Mouse (Mus musculus) bone marrow, adult 2 months (tissue): ENCODE measurements around the gene Gm45062. TPM values are rescaled to one million over a fixed set of nuclear protein-coding genes. Genes with fewer than 3 reads are reported as not detected.

ENCODE experiments used
- H3K27ac ChIP-seq: fragments of 200-500 bp; 2 replicates; pipeline ENCODE4 v1.5.1; 2012; ENCODE audit warnings: low read depth, mild to moderate bottlenecking, control low read depth, inconsistent platforms, low read length; ENCODE audit not compliant: control insufficient read depth, poor library complexity, insufficient read depth
- H3K4me1 ChIP-seq: fragments of 200-500 bp; 2 replicates; pipeline ENCODE4 v1.6.1; 2011; ENCODE audit warnings: low read length; ENCODE audit not compliant: control insufficient read depth, insufficient read depth
- H3K4me3 ChIP-seq: fragments of 200-500 bp; replicated peaks from 2 replicates; pipeline ENCODE3; 2011; ENCODE audit warnings: mild to moderate bottlenecking, low read depth, low read length, control low read depth; ENCODE audit not compliant: control insufficient read depth
- CTCF ChIP-seq: fragments of 200-500 bp; IDR thresholded peaks from 2 replicates; pipeline ENCODE4 v1.5.1; 2011; ENCODE audit warnings: low read length, control low read depth; ENCODE audit not compliant: control insufficient read depth, insufficient read depth
- POLR2A ChIP-seq: fragments of 200-500 bp; IDR thresholded peaks from 2 replicates; pipeline ENCODE4 v1.6.1; 2011; ENCODE audit warnings: low read depth, mild to moderate bottlenecking, control low read depth, low read length, borderline replicate concordance; ENCODE audit not compliant: control insufficient read depth
- WGBS: fragments of 180-500 bp; shearing (Covaris S2); methylation state at CpG from one replicate; pipeline ENCODE4 v1.1.7; 2018; 5-methylcytosine and 5-hydroxymethylcytosine counted together
- polyA plus RNA-seq: library from polyadenylated mRNA; stranded (reverse); fragments of >200 nt; gene quantifications from 2 replicates; pipeline ENCODE4 v1.2.4, GENCODE M21; 2011; ENCODE audit warnings: low replicate concordance; ENCODE audit not compliant: missing spikeins, insufficient read depth, insufficient read length

The Gm45062 gene
- polyA plus RNA-seq, 1 experiment: 4.1 TPM

DNA sequence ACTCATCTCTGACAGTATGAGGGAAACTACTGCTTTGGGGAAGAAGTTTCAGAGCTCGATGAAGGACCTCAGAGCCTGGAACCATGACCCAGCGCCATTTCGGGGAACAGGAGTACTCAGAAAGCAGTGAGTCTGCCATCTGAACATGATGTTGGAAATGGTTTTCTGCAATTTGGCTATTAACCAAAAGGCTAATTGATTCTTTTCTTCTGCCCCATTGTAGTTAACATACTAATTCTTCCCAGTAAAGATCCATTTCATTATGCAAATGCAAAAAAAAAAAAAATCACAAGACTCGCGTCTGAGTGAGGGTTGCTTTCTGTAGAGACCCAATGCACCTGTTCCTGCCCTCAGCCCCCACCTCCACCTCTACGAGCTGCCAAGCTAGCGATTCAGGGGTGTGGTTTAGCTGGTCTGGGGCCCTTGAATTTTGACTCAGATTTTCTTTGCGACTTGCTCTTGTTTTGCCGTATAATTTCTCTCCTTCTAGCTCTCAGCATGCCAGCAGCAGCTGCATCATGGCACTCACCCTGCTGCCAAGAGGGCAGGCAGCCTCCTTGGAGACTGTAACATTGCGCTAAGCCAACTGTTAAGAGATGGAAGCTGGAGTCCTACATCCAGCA lies 162.8 kb downstream of the Gm45062 start:
- TF ChIP-seq CTCF: no peak
- no peak for TF ChIP-seq POLR2A
- Histone ChIP-seq H3K4me1 (no peaks in the 10 kb centered on the region; the same call in none of the 2 replicates), H3K4me3 (no peak overlapping the region), H3K27ac (no peak overlapping the region)
- WGBS: 85% methylated on average over 10 of the region's 10 CpGs

DNA sequence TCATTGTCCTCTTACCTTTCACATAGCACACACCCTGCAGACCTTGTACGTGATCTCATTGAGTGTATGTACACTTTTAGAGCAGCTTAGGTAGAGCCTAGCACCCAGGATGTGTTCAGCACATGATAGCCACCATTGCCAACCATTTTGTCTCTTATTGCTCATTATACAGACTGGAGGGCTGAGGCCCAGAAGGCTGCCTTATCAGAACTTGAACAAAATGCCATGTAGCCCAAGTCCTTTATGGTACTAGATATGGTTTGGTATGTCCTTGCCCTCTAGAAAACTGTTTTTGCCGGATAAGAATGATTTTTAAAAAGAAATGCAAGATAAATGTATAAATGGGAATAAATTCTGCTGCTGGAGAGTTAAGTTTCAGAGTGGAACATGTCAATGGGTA lies 163.9 kb downstream of the Gm45062 start:
- Histone ChIP-seq H3K4me3 (no peak overlapping the region), H3K27ac (no peak overlapping the region), H3K4me1 (no peaks in the 10 kb centered on the region; the same call in none of the 2 replicates)
- TF ChIP-seq POLR2A (no peak), CTCF (no peak)
- WGBS: 77% methylated on average over 2 of the region's 2 CpGs

DNA sequence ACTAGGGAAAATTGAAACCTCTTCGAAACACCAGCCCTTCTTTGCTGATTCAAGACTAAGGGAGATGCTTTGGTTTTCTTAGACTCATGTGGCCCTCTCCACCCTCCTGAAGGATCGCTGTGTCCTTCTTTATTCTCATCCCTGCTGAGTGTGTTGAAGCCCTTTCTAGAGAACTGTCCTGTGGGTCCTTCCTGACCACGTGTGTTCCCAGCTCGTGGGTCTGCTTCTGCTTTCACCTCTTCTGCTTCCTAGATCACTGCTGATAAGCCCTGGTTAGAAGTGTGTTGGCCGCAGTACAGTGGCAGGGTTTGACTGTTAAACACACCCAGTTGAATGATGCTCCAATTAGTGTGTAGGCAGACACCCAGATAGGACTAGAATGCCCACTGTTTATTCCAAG lies 168.4 kb downstream of the Gm45062 start:
- 41% methylated on average over 5 of the region's 5 CpGs for WGBS
- Histone ChIP-seq H3K4me3 (no peak overlapping the region), H3K27ac (no peak overlapping the region), H3K4me1 (no peaks in the 10 kb centered on the region; the same call in none of the 2 replicates)
- TF ChIP-seq POLR2A: no peak
- TF ChIP-seq CTCF: no peak

DNA sequence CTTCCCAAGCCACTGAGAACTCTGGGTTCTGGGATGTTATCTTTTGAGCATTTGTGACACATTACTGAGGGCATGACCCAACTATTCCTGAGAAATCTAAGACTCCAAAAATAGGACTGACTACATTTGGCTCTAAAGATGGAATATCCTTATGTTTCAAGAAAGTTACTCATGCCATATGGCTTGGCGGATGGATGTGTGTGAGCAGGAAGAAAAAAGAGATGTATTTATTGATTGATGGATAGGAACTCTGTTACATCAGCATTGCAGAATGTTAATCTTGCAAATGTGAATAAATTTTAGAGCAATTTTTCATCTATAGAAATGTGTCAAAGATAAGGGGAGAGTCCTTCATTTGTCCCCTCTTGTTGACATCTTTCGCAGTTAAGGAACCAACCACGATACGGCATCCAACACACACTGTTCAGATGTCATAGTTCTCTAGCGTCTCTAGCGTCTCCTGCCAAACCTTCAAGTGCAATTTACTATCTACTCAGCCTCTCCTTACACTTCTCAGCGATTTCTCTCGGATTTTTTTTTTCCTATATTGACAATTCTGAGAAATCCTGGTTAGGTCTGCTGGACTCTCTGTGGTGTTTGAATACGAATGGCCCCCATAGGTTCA lies 171.5 kb downstream of the Gm45062 start:
- no peak overlapping the region for H3K4me3 ChIP-seq
- no peaks in the 10 kb centered on the region; the same call in 1 of the 2 replicates for H3K4me1 ChIP-seq
- no peak overlapping the region for H3K27ac ChIP-seq
- TF ChIP-seq POLR2A (no peak), CTCF (no peak)
- WGBS: 91% methylated on average over 9 of the region's 9 CpGs

DNA sequence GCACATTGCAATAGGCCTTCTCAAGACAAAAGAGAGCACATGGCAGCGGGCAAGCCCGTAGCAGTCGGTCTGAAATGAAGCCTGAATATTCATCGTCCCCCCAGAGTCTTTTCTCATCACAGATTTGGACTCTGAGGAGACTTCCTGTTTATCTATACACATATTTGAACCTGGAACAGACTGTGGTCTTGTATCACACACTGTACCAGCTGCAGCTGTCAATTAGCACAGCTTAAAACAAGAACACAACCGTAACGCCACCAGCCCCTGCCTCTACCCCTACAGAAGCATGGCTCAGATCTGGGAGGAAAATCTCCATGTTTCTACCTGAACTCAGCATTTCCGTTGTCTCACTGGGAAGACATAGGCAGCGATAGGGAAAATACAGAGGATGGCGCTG lies 173.9 kb downstream of the Gm45062 start:
- TF ChIP-seq CTCF: no peak
- no peak for TF ChIP-seq POLR2A
- no peak overlapping the region for H3K4me3 ChIP-seq
- H3K27ac ChIP-seq: no peak overlapping the region
- 87% methylated on average over 9 of the region's 9 CpGs for WGBS
- H3K4me1 ChIP-seq: no peaks in the 10 kb centered on the region; the same call in 1 of the 2 replicates

DNA sequence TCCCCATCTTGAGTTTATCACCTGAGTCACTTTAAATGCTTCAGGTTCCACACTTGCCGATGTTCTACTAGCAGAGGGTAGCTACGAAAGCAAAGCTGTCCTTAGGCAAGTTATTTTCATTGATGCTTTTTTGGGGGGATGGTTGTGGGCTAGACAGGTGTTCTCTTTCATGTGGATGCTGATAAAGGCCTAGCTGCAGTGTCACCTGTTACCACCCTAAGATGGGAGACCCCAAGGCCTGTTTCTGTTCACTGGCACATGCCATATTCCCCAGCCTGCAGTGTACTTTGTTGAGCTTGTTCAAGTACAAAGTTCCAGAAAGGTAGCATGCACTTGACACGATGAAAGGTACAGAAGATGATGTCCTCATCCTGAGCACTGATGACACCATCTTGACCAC lies 178.7 kb downstream of the Gm45062 start:
- Histone ChIP-seq H3K27ac (no peak overlapping the region), H3K4me3 (no peak overlapping the region), H3K4me1 (no peaks in the 10 kb centered on the region; the same call in 1 of the 2 replicates)
- no peak for TF ChIP-seq CTCF
- TF ChIP-seq POLR2A: no peak
- 83% methylated on average over 3 of the region's 3 CpGs for WGBS

DNA sequence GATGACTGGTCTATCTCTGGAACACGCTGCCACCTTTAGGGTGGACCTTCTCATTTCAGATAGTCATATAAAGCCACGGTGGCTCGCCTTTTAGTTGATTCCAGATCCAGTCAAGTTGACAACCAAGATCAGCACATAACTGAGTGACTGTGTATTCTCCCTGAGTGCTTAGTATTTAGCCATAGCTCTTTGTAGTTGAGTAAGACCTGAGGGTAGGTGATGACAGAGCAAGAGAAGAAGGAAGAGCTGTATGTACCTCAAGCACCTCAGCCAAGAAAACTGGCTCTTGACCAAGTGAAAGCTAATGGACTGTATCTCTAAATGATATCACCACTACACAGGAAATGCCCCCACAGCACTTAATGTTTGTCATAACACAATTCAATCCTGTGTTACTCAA lies 182.6 kb downstream of the Gm45062 start:
- 72% methylated on average over 3 of the region's 3 CpGs for WGBS
- Histone ChIP-seq H3K27ac (no peak overlapping the region), H3K4me3 (no peak overlapping the region), H3K4me1 (peaks cover 1% of the 10 kb centered on the region; the same call in 1 of the 2 replicates)
- TF ChIP-seq CTCF (no peak), POLR2A (no peak)

DNA sequence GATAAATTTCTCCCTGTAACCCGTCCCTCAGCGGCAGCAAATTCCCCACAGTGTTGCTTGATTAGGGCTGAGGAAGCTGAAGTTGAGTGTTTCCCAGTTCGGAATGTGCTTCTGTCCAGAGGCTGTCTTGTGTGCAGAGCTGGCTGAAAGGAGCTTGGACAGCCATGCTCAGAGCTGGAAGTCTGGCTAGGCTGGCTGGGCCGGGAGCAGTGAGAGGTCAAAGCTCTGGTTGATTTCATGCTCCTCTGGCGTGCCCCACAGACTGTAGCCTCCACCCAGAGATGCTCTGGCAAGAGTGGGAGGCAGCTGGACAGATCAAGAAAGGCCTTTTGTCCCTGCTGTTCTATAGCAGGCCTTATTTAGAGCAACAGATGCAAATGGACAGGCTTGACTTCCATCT lies 187.5 kb downstream of the Gm45062 start:
- Histone ChIP-seq H3K4me1 (peaks cover 1% of the 10 kb centered on the region; the same call in 1 of the 2 replicates), H3K4me3 (no peak overlapping the region), H3K27ac (no peak overlapping the region)
- no peak for TF ChIP-seq POLR2A
- TF ChIP-seq CTCF: no peak
- 84% methylated on average over 5 of the region's 5 CpGs for WGBS
